Mouse (Mus musculus) limb, embryonic 10.5 days (tissue): ENCODE measurements around the gene Nfe2l1. TPM values are rescaled to one million over a fixed set of nuclear protein-coding genes. Genes with fewer than 3 reads are reported as not detected.

Source experiments
- microRNA counts: library from miRNA; unstranded; fragments of <30 nt; microRNA quantifications from one replicate; lab custom pipeline; 2017
- microRNA-seq: library from miRNA; unstranded; fragments of <30 nt; microRNA quantifications from one replicate; pipeline ENCODE4, GENCODE M21; 2017
- polyA plus RNA-seq: library from polyadenylated mRNA; unstranded; fragments of >200 nt; fragmentation: Nextera tagmentation; extraction: Ambion mirVana; gene quantifications from 2 replicates; pipeline ENCODE4 v1.2.1, GENCODE M21; 2016

The Nfe2l1 gene
- polyA plus RNA-seq, 1 experiment from 2014 or later: 69.3 TPM

MicroRNAs encoded within 50 kb of the gene (microRNA counts, 519-probe panel; counts per million panel counts)
- microRNA mmu-miR-152 (lab: Ali Mortazavi, UCI): 5,295 counts per million, percentile 89 among the panel's probes with 10 or more counts

Small RNA genes within 50 kb of the gene (microRNA-seq; reads per million reads assigned to microRNA genes)
- gene Mir152: 34.0 reads per million, percentile 36 among the genes with 10 or more reads in this experiment

Other genes starting within 250 kb of the Nfe2l1 start
- gene Snx11, start 52.4 kb downstream of the Nfe2l1 start, polyA plus RNA-seq: 21.4 and 22.0 TPM in 2 replicates
- gene Cbx1, start 40.8 kb downstream of the Nfe2l1 start, polyA plus RNA-seq: 179 and 200 TPM in 2 replicates
- 25.9 and 39.9 TPM in 2 replicates for gene Copz2, start 19.9 kb upstream of the Nfe2l1 start, polyA plus RNA-seq
- gene Cdk5rap3, start 86.5 kb upstream of the Nfe2l1 start, polyA plus RNA-seq: 85.3 and 90.0 TPM in 2 replicates
- 0.58 and 0.71 TPM in 2 replicates for gene Prr15l, start 98.1 kb upstream of the Nfe2l1 start, polyA plus RNA-seq
- gene Pnpo, start 114.0 kb upstream of the Nfe2l1 start, polyA plus RNA-seq: 31.3 and 33.0 TPM in 2 replicates
- 26.1 and 28.1 TPM in 2 replicates for gene Sp2, start 153.0 kb upstream of the Nfe2l1 start, polyA plus RNA-seq
- gene Sp6, start 183.4 kb upstream of the Nfe2l1 start, polyA plus RNA-seq: 9.2 and 11.8 TPM in 2 replicates
- 47.5 and 50.4 TPM in 2 replicates for gene Scrn2, start 200.0 kb upstream of the Nfe2l1 start, polyA plus RNA-seq
- 0.90 and 1.0 TPM in 2 replicates for gene Lrrc46, start 211.4 kb upstream of the Nfe2l1 start, polyA plus RNA-seq
- gene Mrpl10, start 211.6 kb upstream of the Nfe2l1 start, polyA plus RNA-seq: 93.6 and 94.8 TPM in 2 replicates
- 8.3 and 10.1 TPM in 2 replicates for gene Osbpl7, start 220.7 kb upstream of the Nfe2l1 start, polyA plus RNA-seq